Mouse (Mus musculus): ENCODE measurements at regions not wholly inside any gene's neighbourhood (a gene's known extent, or its start where the extent isn't known, plus 50 kb on each side); places are given as distances from the start of the nearest gene placed in this dataset.

DNA sequence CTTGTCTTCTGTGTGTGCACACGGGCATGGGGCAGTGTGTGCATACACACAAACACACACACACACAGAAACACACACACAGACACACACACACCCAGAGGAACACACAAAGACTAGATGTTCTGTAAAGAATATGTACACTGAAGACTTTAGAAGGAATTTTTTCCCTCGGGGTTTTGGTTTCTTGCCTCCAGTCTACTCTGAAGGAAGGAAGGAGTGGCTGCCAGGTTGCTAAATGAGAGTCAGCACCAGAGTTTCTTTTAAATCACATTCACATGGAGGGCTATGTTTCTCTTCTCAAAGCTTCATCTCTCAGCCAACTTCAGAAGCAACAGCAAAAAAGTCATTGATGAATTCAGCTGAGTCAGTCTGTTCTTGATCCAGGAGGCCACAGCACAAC lies 61.8 kb upstream of the Irf2bp2 start:
- DNase-seq = no peak

DNA sequence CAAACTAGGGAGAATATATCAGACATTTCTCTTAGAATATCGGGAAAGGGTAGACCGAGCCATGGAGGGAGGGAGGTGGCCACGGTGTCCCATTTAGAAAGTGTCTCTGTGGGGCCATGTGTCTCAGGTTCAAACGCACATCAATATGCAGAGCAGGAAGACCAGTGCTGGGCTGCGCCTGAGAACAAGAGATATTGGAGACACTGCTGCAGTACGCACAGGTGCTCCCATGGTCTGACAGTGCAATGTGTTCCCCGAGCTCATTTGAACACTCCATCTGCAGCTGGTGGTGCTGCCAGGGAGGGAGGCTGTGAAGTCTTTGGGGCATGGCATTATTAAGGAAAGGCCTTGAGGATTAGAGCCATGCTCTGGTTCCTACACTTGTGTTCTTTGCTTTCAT lies 60.6 kb upstream of the Irf2bp2 start:
- no peak for DNase-seq

DNA sequence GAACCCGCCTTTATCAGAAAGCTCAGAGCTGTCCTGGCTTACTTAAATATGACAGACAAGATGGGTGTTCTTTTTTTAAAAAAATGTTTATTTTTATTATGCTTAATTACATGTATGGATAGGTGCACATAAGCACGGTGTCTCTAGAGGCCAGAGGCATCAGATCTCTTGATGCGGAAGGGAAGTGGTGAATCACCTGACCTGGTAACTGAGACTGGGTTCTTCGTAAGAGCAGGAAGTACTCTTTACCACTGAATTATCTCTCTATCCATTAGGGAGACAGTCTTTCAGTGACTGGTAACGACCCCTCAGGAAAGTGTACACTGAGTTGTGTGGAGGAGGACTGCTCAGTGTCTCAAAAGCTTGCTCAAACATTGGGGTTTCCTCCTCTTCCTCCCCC lies 58.4 kb upstream of the Irf2bp2 start:
- no peak for DNase-seq

DNA sequence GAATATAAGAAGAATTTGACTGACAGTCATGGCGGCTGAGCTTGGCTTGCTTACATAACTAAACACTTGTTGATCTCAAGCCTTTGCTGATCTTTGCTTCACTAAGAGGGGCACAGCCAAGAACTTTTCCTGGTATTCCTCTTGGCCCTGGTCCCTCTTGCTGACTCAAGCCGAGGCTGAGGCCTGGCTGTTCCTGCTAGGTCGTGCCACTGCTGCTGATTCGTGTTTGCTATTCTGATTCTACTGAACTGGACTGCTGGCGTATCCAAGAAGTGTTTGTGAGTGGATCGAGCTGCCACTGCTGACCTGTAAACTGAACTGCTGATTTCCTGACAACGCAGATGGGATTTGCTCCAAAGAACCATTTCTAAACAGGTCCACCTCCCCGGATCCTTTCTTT lies 57.2 kb upstream of the Irf2bp2 start:
- DNase-seq = peak; percentile 58 to 85

DNA sequence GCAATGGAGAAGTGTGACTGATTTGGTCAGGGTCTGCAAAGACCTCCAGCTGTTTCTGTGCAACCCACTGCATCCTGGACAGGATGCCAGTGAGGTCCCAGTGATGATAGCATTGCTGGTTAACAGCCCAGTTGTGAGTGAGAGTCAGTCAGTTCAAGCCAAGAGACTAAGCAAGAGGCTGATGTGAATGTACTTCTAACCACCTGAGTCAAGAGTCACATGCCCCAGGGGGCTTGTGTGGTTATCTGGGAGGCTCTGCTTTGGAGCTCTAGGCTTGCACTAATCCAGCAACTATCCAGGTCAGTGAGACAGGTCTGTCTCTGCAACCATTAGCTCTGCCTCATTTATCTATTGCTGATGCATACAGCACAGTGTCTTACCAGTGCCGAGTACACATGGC lies 55.5 kb upstream of the Irf2bp2 start:
- DNase-seq = no peak

DNA sequence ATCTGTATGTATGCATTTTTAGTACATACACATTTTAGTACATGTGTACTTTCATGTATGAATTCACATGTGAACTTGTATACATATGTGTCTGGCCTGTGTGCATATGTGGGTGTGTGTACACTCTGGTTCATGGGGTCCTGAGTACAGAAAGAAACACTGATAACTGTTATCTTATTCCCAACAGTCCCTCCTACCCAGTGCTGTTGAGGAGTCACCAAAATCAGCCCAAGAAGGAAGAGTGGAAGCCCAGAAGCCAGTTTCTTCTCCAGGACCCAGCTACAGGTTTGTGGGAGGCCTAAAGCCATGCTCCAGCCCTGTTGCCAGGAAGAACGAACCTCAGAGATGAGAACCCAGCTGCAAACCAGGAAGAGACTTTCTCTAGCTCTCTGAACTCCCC lies 53.6 kb upstream of the Irf2bp2 start:
- DNase-seq = no peak

- peak in 1 of 2 experiments; percentile 50 for DNase-seq
Measured at GRCm38 (mm10) chr8:126646604-126647311, 53.0 kb upstream of the Irf2bp2 start.

DNA sequence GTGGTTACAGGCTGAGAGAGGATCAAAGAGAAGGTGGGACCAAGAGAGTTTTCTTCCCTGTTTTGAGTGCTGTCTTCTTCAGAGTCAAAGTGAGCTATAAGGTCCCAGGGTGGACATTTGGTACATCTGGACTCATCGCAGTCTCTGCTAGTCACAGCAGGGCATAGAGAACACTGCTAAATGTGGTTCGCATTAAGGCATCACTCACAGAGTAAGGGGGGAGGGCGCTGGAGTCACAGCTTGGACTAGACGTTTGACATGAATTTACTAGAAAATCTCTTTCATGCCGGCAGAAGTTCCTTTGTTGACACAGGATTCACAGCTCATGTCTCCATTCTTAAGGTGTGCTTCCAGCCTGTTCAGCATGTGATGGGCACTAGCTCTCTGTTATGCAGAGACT lies 50.4 kb upstream of the Irf2bp2 start:
- no peak for DNase-seq
